Mouse (Mus musculus): ENCODE results near the gene Flna.

Gene Flna

GRCm38 (mm10) chrX:74249615-74250014, at the start of gene Flna:
Gene Flna, minus strand, starts transcription at chrX:74249820.
- peak; percentile 73 for DNase-seq

- DNase-seq, result no peak
Measured at GRCm38 (mm10) chrX:74298348-74298747, 48.7 kb upstream of the Flna start.

DNA sequence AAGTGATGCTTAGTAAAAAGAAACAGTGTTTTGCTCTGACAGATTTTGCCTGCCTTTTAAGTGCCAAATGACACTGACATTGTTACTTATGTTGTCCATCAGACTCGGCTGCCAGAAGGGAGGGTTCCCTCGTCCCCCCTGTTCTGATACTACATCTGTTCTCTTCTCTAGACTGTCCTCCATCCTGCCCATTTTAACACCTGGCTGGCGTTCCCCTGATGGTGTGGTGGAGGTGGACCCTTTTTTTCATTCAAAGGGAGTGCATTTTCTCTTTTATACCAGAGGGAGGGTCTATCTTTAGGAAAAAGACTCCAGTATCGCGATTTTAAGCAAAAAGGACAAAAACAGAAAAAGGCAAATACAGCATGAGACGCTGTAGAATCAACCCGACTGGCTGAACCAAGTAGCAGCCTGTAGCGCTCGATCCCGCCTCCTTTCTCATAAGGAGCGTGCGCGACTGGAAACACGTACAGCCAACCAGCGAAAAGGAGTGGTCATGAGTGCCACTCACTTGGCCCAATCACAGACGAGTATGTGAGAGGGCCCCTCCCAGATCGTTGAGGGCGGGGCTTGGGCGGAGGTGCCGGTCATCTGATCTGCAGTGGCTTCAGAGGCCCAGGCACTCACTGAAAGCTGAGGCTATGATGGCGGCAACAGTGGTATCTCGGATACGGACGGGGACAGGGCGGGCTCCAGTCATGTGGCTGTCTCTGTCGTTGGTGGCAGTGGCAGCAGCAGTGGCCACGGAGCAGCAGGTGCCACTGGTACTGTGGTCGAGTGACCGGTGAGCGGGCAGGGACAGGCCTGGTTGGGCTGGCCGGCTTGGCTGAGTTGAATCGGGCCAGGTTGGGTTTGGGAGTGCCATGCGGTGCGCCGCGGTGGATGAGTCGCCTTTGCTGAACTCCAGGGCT, 47.2 kb upstream of the Flna start, which contains the start of gene Atp6ap1:
Atp6ap1 (plus strand) TSS at position 560 of the 911 bp plus-strand sequence.
- DNase-seq, result peak; percentile 94

DNA sequence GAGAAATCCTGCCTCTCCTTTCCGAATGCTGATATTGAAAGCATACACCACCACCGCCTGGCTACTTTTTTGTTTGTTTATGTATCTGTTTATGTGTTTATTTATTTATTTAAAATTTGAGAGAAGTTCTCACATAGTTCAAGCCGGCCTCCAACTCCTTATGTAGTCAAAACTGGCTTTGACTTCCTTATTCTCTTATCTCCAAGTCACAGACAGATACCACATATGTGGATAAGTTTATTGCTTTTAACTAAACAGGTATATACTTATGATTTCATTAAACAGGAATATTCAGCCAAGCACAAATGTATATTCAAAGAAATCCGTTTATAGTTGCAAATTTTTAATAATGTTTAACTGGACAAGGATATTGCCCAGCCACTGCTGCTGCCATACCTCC, 43.8 kb upstream of the Flna start:
- DNase-seq, result no peak

DNA sequence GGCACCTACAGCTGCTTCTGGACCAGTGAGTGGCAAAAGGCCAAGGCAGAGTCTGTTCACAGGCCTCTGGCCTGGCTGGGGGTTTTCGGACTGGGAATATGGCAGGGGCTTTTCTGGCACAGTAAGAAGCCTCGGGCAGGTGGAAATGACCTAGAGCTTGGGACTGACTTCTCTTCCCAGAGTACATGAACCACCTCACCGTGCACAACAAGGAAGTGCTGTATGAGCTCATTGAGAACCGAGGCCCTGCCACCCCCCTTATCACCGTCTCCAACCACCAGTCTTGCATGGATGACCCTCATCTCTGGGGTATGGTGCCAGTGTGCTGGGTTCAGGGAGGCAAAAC, 33.4 kb upstream of the Flna start:
- DNase-seq, result no peak

DNA sequence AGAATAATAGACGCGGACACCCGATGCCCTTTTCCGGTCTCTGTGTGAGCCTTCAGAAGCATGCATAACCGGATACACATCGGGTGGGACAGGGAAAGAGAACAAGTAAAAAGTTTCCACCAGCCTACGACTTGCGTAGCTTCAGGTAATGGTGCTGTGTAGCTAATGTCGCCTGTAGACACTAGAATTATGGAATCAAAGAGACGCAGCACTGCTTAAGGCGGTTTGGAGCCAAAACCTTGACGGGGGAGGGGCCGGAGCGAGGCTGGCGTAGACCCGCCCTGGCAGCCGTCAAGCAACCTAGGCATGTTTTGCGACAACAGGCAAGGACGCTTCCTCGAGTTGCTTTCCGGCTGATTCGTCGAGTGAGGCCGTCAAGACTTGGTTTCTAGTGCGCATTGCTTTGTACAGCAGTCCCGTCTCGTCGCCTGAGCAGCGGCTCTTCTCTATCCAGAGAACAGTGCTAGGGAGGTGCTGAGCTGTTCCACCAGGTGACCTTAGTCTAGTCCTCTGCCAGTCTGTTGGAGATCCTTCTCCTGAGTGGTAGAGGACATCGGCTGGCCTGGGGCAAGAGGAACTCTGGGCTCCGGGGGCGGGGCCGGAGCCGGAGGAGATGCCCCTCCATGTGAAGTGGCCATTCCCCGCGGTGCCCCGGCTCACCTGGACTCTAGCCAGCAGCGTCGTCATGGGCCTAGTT, 32.9 kb upstream of the Flna start:
- peak; percentile 91 for DNase-seq

GRCm38 (mm10) chrX:74281732-74282394, 32.2 kb upstream of the Flna start, which contains the start of the genes Taz and Dnase1l1:
Gene Taz, plus strand, starts transcription at chrX:74281912.
Gene Dnase1l1, minus strand, starts transcription at chrX:74282337.
- DNase-seq, result peak; percentile 76

GRCm38 (mm10) chrX:74281041-74281731, 31.6 kb upstream of the Flna start:
- no peak for DNase-seq

DNA sequence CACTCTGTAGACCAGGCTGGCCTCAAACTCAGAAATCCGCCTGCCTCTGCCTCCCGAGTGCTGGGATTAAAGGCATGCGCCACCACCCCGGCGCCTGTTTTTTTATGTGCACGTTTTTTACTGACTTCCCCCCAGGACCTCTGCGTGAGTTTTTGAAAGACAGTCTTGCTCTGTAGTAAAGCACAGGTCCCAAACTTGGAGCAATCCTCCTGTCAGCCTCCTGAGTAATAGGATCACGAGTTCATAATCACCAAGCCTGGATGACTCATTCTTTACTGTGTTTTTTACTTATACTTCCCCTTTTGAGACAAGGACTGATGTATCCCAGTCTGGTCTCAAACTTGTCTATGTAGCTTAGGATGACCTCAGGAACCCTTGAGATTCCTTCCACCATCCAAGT, 28.3 kb upstream of the Flna start:
- DNase-seq, result no peak

- no peak for DNase-seq
Measured at GRCm38 (mm10) chrX:74273422-74274322, 24.1 kb upstream of the Flna start.

DNA sequence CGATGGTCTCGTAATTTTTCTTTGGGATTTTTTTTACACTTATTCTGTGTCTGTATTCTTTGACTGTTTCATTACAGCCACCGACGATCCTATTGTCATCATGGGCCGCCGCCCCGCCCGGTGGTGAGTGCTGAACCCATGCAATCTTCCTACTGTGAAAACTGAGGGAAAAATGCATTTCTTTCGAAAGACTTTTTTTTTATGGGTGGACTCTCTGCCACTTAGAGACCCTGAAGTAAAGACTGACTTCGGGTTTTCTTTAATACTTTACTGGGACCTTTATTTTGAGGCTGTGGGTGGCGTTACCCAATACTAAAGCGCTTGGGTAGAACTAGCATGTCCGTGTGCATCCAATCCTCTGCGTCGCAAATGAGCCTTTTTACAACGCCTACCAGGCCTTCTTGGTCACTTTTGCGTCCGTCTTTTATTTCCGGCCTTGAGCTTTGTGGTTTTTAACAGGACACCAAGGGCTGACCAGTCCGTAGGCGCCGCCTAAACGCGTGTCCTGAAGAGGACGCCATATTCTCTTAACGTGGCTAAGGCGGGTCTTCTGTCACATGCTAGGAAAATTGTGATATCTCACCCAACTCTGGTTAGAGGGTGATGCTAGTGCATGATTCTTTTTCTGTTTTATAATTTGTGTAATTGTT, 21.4 kb upstream of the Flna start:
- DNase-seq, result peak; percentile 56

DNA sequence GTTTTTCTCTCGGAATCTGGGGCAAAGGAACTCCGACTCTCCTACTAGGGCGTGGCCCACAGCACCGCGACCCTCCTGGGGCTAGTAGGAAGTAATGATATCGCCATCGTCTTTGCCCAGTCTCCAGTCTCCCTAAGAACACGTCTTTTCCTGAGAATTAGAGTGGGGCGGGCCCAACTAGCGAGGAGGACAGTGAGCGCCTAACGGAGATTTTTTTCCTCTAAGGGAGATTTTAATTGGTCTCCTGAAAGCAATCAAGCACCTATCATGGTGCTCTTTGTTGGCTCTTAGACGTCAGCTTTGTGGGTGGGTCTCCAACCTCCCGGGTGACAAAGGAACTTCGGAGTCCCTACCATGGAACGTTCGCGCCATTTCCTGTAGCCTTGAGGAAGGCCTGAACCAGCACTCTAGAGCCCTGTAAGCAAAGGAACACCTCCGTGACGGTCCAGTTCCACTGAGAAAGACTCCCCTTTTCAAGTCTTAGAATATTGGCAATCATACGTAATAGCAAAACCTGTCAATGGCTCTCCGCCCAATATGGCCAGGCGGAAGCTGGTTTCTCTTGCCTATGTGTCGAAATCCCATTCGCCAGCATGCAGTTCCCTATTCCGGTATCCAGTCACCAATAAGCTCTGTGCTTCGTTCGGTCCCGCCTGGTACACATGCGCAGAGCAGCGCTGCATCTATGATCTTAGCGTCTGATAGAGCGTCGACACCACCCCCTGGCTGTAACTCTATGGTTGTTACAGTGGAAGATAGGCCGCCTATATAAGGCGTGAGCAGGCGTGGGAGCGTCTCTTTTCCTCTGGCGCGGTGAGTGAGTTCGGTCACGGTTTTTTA, 20.7 kb upstream of the Flna start, which contains the start of gene Rpl10:
Rpl10 (plus strand) TSS at position 751 of the 840 bp plus-strand sequence.
- DNase-seq, result peak; percentile 90

- DNase-seq, result no peak
Measured at GRCm38 (mm10) chrX:74269736-74270061, 20.1 kb upstream of the Flna start.

DNA sequence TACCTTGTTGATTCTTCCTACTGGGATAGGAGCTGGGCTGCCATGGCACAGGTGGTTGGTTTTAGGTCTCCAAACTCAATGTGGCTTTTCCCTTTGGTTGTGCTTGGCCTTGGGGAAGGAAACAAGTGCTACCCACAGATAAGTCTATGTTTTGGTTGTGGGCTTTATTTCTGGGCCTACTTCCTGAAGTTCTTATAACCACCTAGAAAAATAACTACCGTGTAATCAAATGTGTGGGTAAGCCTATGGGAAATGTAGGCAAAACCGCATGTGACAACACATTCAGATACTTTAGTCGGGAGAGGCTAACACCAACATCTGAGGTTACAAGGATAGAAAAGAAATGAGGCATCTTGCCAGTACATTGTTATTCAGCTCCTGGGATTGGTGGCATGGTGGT, 8.1 kb upstream of the Flna start:
- no peak for DNase-seq

DNA sequence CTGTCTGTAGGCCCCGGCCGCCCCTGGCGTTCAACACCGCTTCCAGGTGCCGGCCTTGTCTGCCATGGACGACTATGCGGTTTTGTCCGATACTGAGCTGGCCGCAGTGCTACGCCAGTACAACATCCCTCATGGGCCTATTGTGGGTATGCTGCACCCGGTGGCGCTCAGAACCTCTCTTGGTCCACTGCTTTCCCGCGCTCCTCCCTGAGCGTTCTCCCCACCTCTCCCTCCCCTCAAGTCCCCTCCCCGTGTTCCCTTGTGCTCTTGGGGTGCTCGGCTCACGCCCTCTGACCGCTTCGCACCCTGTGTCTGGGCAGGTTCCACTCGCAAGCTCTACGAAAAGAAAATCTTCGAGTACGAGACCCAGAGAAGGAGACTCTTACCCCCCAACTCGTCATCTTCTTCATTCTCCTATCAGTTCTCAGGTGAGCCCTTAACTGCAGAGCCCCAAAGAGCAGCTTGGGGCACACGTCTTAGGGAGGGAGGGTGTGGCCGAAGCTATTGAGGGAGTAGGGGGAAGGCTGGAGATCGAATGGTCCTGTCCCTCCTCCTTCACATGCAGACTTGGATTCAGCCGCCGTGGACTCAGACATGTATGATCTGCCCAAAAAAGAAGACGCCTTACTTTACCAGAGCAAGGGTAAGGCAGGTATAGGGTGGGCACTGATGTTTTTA, 5.4 kb upstream of the Flna start:
- peak; percentile 5 for DNase-seq

DNA sequence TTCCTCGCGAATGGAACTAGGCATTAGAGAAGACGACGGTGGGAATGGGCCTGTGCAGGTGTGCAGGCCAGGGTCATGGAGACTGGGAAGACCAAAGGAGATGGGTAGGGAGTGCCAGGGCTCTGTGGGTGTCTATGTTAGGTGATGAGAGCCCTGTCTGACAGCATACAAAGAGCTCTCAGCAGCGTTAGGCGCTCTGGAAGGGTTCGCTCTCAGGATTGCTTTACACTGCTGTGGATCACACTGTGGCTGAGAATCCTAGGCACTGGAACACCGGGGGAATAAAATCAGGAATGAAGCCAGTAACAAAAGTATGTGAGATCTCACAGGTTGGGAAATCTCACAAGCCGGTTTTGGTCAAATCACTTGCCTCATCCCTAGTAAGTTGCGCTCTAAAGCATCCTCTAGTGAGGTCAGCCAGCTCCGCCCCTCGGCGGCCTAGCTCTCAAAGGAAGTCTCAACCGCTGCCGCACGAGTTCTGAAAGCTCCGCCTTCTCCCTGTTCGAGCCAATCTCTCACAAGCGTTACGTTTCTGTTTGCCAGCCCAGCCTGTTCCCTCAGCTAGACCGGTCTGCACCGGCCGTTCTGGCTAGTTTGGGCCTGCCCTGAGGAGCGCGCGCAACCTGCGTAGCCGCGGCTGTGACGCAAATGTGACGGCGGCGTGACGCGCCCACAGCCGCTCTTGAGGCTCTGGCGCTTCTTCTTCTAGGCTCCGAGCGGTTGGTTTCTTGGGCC, 4.7 kb upstream of the Flna start, which contains the start of gene Emd:
Emd (plus strand) TSS at position 535 of the 735 bp plus-strand sequence.
- DNase-seq, result peak; percentile 93

GRCm38 (mm10) chrX:74248651-74249050, 969 bp downstream of the Flna start:
- peak; percentile 78 for DNase-seq

- no peak for DNase-seq
Measured at GRCm38 (mm10) chrX:74246693-74247092, 2.9 kb downstream of the Flna start.

- DNase-seq, result peak; percentile 94
Measured at GRCm38 (mm10) chrX:74246213-74246681, 3.4 kb downstream of the Flna start.

All from embryo, embryonic 11 days (tissue).